Mouse (Mus musculus) naive thymus-derived CD4-positive, alpha-beta T cell, adult 5 months (primary cell): ENCODE results near the gene Gm49354. TPM values are rescaled to one million over a fixed set of nuclear protein-coding genes. Genes with fewer than 3 reads are reported as not detected.

Source experiments
- polyA plus RNA-seq: library from polyadenylated mRNA; unstranded; fragments of 100-300 nt; shearing (Covaris generic); gene quantifications from one replicate; pipeline ENCODE4 v1.2.1, GENCODE M21; 2017

Gene Gm49354
- not detected for polyA plus RNA-seq

DNA sequence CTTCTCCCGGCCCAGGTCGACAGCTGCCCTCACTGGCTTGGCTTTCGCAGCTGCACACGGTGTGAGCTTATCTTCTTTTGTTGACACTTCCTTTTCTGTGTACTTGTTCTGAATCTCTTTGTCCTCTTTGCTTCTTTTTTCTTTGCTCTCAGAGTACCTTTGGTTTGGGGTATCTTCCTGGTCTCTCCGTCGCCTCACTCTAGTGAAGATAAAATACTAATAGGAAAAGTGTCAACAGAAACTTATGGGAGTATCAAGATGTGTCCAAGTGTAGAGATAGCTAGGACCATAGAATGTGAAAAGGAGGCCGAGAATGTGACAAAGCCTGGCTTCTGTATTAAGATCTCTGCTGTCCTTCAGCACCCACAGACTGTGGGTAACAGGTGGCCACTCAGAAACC lies at the start of gene Gm49354:
TSS of gene Gm49354 (minus strand) at position 101 of the 400 bp plus-strand sequence.

DNA sequence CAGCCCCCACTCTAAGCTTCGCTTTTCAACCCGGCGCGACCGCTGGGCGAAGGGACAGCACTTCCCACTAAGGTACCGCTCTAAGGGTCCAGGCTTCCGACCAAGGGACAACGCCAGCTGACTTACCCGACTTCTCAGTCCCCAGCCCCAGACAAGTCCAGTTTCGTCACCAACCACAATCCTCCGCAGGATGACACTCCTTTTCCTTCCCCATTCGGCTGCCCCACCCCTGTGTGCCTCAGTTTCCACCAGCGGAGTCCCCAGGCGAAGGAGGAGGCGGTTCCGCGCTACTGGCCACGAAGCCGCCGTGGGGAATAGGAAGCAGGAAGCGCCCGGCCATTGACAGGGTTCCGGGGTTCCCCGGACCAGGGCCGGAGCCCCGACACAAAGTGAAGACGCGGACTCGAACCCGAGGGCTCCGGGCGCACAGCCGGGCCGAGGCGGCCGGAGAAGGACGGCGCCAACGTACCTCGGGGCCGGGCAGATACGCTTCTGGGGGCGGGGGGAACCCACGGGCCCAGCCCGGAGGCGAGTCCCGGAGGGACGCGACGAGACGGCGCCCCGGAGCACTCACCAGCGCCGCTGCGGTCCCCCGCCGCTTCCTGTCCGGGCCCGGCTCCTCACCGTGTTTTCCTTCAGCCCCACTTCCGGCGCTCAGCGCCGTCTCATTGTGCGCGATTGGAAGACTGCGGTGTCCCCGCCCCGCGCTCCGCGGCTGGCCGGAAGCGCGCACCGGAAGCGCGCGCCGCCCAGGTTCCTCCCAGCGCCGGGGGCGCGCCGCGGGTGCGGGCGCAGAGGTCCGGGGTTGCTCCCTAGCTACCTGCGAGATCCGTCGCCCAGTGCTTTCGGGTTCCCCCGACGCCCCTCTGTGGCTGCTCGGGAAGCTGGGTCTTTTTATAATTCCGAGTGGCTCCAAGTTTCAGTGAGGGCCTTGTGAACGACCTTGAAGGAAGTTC lies 40.7 kb upstream of the Gm49354 start, which contains the start of gene Tut7:
TSS of gene Tut7 (minus strand) at position 641 of the 956 bp plus-strand sequence.

DNA sequence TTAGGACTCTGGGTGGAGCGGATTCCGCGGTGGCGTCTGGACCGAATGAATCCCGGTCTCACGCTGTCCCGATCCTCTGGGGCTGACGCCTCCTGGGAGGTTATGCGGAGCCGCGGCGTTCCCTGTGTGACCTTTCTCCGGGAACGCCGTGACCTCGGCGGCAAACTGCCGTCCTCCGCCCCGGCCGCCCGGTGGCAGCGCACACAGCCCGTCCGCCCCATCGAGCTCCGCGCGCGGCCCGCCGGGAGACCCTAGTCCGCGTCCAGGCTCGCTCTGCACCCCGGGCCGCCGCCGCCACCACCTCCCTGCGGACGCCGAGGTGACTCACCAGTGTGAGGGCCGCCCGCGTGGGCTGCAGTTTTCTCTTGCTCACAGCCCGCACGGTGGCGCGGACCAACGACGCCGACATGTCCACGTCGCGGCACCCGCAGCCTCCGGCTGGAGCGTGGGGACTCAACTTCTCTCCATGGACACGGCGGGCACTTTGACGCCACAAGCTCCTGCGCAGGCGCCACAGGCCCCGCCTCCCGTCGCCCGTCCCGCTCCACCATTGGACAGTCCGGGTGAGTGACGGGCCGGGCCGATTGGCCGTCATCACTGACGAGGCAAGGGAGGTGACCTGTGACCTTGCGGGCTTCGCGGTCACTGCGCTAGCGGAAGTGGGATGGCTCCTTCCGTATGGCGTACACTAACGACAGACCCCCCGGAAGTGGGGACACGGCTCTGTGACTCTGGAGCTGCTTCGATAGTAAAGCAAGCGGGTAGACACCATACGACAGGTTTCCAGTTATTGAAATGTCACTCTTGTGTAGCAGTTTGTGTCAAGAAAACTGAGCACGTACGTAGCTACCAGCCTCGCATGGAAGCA lies 12.5 kb downstream of the Gm49354 start, which contains the start of gene Isca1:
TSS of gene Isca1 (minus strand) at position 515 of the 868 bp plus-strand sequence.

GRCm38 (mm10) chr13:59746711-59747110 lies 35.3 kb downstream of the Gm49354 start, which contains the start of gene 1700014D04Rik:
TSS of gene 1700014D04Rik (minus strand) at chr13:59746752.

GRCm38 (mm10) chr13:59731652-59732051 lies 50.4 kb downstream of the Gm49354 start, which contains the start of gene Spata31d1d:
TSS of gene Spata31d1d (minus strand) at chr13:59731752.

DNA sequence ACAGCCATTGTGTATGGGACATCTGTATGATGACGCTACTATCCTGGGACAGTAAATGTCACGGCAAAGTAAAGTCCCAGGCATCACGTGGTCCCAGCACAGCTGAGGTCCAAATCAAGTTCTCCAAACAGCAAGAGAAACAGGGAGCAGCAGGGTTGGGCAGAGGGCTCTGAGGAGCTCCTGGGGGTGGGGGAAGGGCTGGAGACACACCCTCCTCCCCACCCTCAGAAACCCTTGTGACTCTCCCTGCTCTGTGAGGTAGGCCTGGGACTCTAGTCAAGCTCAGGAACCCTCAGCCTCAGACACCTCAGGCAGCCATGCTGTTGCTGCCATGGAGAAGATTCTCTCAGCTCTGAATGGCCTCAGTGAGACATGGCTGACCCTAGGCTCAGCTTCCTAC lies 70.1 kb downstream of the Gm49354 start, which contains the start of gene Spata31d1b:
TSS of gene Spata31d1b (plus strand) at position 301 of the 400 bp plus-strand sequence.

DNA sequence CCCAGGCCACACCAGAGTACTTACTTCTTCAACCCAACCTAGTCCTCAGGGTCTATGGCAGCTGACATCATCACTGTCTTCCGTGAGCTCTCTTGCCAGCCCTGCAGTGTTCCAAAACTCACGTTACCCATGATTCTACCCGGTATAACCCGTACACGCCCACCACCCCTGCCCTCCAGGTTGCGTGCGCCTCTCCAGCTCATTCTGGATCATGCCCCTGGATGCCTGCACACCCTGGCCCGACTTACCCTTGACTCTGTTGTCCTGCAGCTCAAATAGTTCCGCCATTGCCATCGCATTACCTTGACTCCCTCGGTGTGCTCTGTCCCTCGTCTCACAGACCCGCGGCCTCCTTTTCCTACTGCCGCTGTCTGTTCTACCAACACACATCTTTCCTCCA lies 71.8 kb downstream of the Gm49354 start, which contains the start of gene Spata31d1a:
TSS of gene Spata31d1a (minus strand) at position 101 of the 400 bp plus-strand sequence.

Other genes starting within 250 kb of the Gm49354 start
- gene Agtpbp1, start 197.0 kb downstream of the Gm49354 start, polyA plus RNA-seq, result 28.0 TPM
- 50.9 TPM for gene Naa35, start 197.0 kb downstream of the Gm49354 start, polyA plus RNA-seq
- 33.9 TPM for gene Golm1, start 106.4 kb downstream of the Gm49354 start, polyA plus RNA-seq
- gene 4921517D22Rik, start 88.1 kb downstream of the Gm49354 start, polyA plus RNA-seq, result not detected
- gene Spata31d1a, start 71.9 kb downstream of the Gm49354 start, polyA plus RNA-seq, result not detected
- not detected for gene Spata31d1b, start 70.0 kb downstream of the Gm49354 start, polyA plus RNA-seq
- gene Spata31d1d, start 50.5 kb downstream of the Gm49354 start, polyA plus RNA-seq, result not detected
- not detected for gene 1700014D04Rik, start 35.5 kb downstream of the Gm49354 start, polyA plus RNA-seq
- gene Isca1, start 12.4 kb downstream of the Gm49354 start, polyA plus RNA-seq, result 133 TPM
- gene Tut7, start 40.9 kb upstream of the Gm49354 start, polyA plus RNA-seq, result 206 TPM